Mouse (Mus musculus) neural tube, embryonic 15.5 days (tissue): Measurements from ENCODE around the gene Tacr2. TPM values are rescaled to one million over a fixed set of nuclear protein-coding genes. Genes with fewer than 3 reads are reported as not detected.

Source experiments
- ATAC-seq: fragments of 200-750 bp; cut with Nextera tagmentation; 2 replicates; pipeline ENCODE4 v1.8.0; 2017; ENCODE audit warnings: mild to moderate bottlenecking, moderate TSS enrichment, moderate library complexity; ENCODE audit not compliant: low FRiP score
- H3K27ac ChIP-seq: fragments of 300-500 bp; sonication (generic); replicated peaks from 2 replicates; pipeline ENCODE4 v1.5.1; 2015; ENCODE audit warnings: mild to moderate bottlenecking, inconsistent platforms
- H3K27me3 ChIP-seq: fragments of 300-500 bp; sonication (generic); replicated peaks from 2 replicates; pipeline ENCODE4 v1.6.1; 2015; ENCODE audit warnings: inconsistent platforms
- H3K36me3 ChIP-seq: fragments of 300-500 bp; sonication (generic); 2 replicates; pipeline ENCODE4 v1.6.1; 2015; ENCODE audit warnings: inconsistent platforms
- H3K4me1 ChIP-seq: fragments of 300-500 bp; sonication (generic); 2 replicates; pipeline ENCODE4 v1.6.1; 2015; ENCODE audit warnings: inconsistent platforms
- H3K4me2 ChIP-seq: fragments of 300-500 bp; sonication (generic); 2 replicates; pipeline ENCODE4 v1.6.1; 2015; ENCODE audit warnings: inconsistent platforms, mild to moderate bottlenecking, moderate library complexity
- H3K4me3 ChIP-seq: fragments of 300-500 bp; sonication (generic); replicated peaks from 2 replicates; pipeline ENCODE4 v1.5.1; 2015; ENCODE audit warnings: mild to moderate bottlenecking, inconsistent platforms
- H3K9ac ChIP-seq: fragments of 300-500 bp; sonication (generic); replicated peaks from 2 replicates; pipeline ENCODE4 v1.6.1; 2015; ENCODE audit warnings: mild to moderate bottlenecking, inconsistent platforms
- H3K9me3 ChIP-seq: fragments of 300-500 bp; sonication (generic); replicated peaks from 2 replicates; pipeline ENCODE4 v1.6.1; 2016; ENCODE audit warnings: inconsistent platforms
- WGBS: fragments of 180-500 bp; shearing (Covaris S2); methylation state at CpG from one replicate; pipeline ENCODE4 v1.1.7; 2015; ENCODE audit warnings: mixed read lengths; 5-methylcytosine and 5-hydroxymethylcytosine counted together
- polyA plus RNA-seq: library from polyadenylated mRNA; unstranded; fragments of >200 nt; fragmentation: Nextera tagmentation; extraction: Ambion mirVana; gene quantifications from 2 replicates; pipeline ENCODE4 v1.2.1, GENCODE M21; 2015

Tacr2 gene
- polyA plus RNA-seq, 1 experiment from 2014 or later = 0.13 TPM

GRCm38 (mm10) chr10:62277499-62278293 is 25.5 kb downstream of the Tacr2 start:
- no peaks in the 10 kb centered on the region for H3K9me3 ChIP-seq
- H3K4me2 ChIP-seq = no peak overlapping the region

GRCm38 (mm10) chr10:62279066-62279465 is 26.8 kb downstream of the Tacr2 start:
- 56% methylated on average over 3 of the region's 3 CpGs for WGBS
- Histone ChIP-seq H3K36me3 (peaks cover 80% of the 10 kb centered on the region), H3K4me2 (no peak overlapping the region)

More at GRCm38 (mm10) chr10:62277499-62278293, 25.5 kb downstream of the Tacr2 start:
- Histone ChIP-seq H3K4me3 (no peak overlapping the region), H3K27me3 (no peaks in the 10 kb centered on the region), H3K36me3 (peaks cover 80% of the 10 kb centered on the region), H3K27ac (no peak overlapping the region), H3K4me1 (no peaks in the 10 kb centered on the region), H3K9ac (no peak overlapping the region)
- 94% methylated on average over 18 of the region's 19 CpGs for WGBS
- ATAC-seq = no peak

GRCm38 (mm10) chr10:62279671-62280070 is 27.4 kb downstream of the Tacr2 start:
- no peak for ATAC-seq
- Histone ChIP-seq H3K4me3 (no peak overlapping the region), H3K9me3 (no peaks in the 10 kb centered on the region), H3K9ac (no peak overlapping the region), H3K4me1 (no peaks in the 10 kb centered on the region), H3K27ac (no peak overlapping the region), H3K27me3 (no peaks in the 10 kb centered on the region), H3K4me2 (no peak overlapping the region), H3K36me3 (peaks cover 81% of the 10 kb centered on the region)
- WGBS = 90% methylated on average over 4 of the region's 4 CpGs

More at GRCm38 (mm10) chr10:62279066-62279465, 26.8 kb downstream of the Tacr2 start:
- Histone ChIP-seq H3K27me3 (no peaks in the 10 kb centered on the region), H3K9me3 (no peaks in the 10 kb centered on the region), H3K4me1 (no peaks in the 10 kb centered on the region), H3K4me3 (no peak overlapping the region), H3K9ac (no peak overlapping the region), H3K27ac (no peak overlapping the region)
- no peak for ATAC-seq

GRCm38 (mm10) chr10:62282782-62283181 is 30.5 kb downstream of the Tacr2 start:
- Histone ChIP-seq H3K27ac (no peak overlapping the region), H3K36me3 (peaks cover 87% of the 10 kb centered on the region), H3K9ac (no peak overlapping the region), H3K27me3 (no peaks in the 10 kb centered on the region), H3K4me3 (no peak overlapping the region), H3K4me2 (no peak overlapping the region), H3K9me3 (no peaks in the 10 kb centered on the region), H3K4me1 (no peaks in the 10 kb centered on the region)
- no peak for ATAC-seq
- WGBS = 60% methylated on average over 9 of the region's 9 CpGs

- Histone ChIP-seq H3K4me1 (no peaks in the 10 kb centered on the region), H3K9me3 (no peaks in the 10 kb centered on the region), H3K27ac (no peak overlapping the region), H3K27me3 (no peaks in the 10 kb centered on the region), H3K9ac (no peak overlapping the region), H3K4me3 (no peak overlapping the region), H3K36me3 (peaks cover 87% of the 10 kb centered on the region), H3K4me2 (no peak overlapping the region)
- ATAC-seq = no peak
- WGBS = 89% methylated on average over 4 of the region's 4 CpGs
Measured at GRCm38 (mm10) chr10:62283206-62283792, 31.1 kb downstream of the Tacr2 start.

- no peak overlapping the region for H3K4me3 ChIP-seq
- no peaks in the 10 kb centered on the region for H3K27me3 ChIP-seq
- no peak overlapping the region for H3K27ac ChIP-seq
- H3K36me3 ChIP-seq = peaks cover 83% of the 10 kb centered on the region
- H3K4me1 ChIP-seq = no peaks in the 10 kb centered on the region
- no peak overlapping the region for H3K4me2 ChIP-seq
- H3K9ac ChIP-seq = no peak overlapping the region
- no peaks in the 10 kb centered on the region for H3K9me3 ChIP-seq
- 80% methylated on average over 6 of the region's 6 CpGs for WGBS
- no peak for ATAC-seq
Measured at GRCm38 (mm10) chr10:62287460-62288124, 35.4 kb downstream of the Tacr2 start.

- 82% methylated on average over 4 of the region's 4 CpGs for WGBS
- H3K4me1 ChIP-seq = peaks cover 4% of the 10 kb centered on the region; the same call in 1 of the 2 replicates
- H3K9me3 ChIP-seq = no peaks in the 10 kb centered on the region
- H3K4me2 ChIP-seq = no peak overlapping the region
- ATAC-seq = no peak
- H3K27me3 ChIP-seq = no peaks in the 10 kb centered on the region
- H3K9ac ChIP-seq = no peak overlapping the region
- H3K36me3 ChIP-seq = peaks cover 86% of the 10 kb centered on the region
- H3K4me3 ChIP-seq = no peak overlapping the region
- no peak overlapping the region for H3K27ac ChIP-seq
Measured at GRCm38 (mm10) chr10:62294112-62294511, 41.9 kb downstream of the Tacr2 start.

GRCm38 (mm10) chr10:62296086-62296872 is 44.0 kb downstream of the Tacr2 start:
- H3K27me3 ChIP-seq = no peaks in the 10 kb centered on the region
- H3K4me3 ChIP-seq = no peak overlapping the region
- 0 out of 2 replicates have a peak overlapping the region, but pooled peaks have one; percentile 3 for H3K4me2 ChIP-seq
- ATAC-seq = 0 out of 2 replicates have a peak, but pooled peaks have one; percentile 12
- no peak overlapping the region for H3K9ac ChIP-seq
- no peaks in the 10 kb centered on the region for H3K9me3 ChIP-seq
- H3K4me1 ChIP-seq = peaks cover 4% of the 10 kb centered on the region; the same call in 1 of the 2 replicates
- WGBS = 52% methylated on average over 22 of the region's 26 CpGs
- H3K36me3 ChIP-seq = peaks cover 78% of the 10 kb centered on the region
- no peak overlapping the region for H3K27ac ChIP-seq

GRCm38 (mm10) chr10:62300006-62300827 is 48.0 kb downstream of the Tacr2 start:
- ATAC-seq = no peak

GRCm38 (mm10) chr10:62305090-62305489 is 52.9 kb downstream of the Tacr2 start:
- Histone ChIP-seq H3K27ac (no peak overlapping the region), H3K36me3 (peaks cover 33% of the 10 kb centered on the region), H3K4me3 (no peak overlapping the region), H3K4me2 (no peak overlapping the region), H3K27me3 (no peaks in the 10 kb centered on the region), H3K9ac (no peak overlapping the region), H3K4me1 (no peaks in the 10 kb centered on the region), H3K9me3 (no peaks in the 10 kb centered on the region)
- WGBS = 86% methylated on average over 6 of the region's 6 CpGs
- ATAC-seq = no peak

More at GRCm38 (mm10) chr10:62300006-62300827, 48.0 kb downstream of the Tacr2 start:
- Histone ChIP-seq H3K9ac (no peak overlapping the region), H3K27ac (no peak overlapping the region), H3K4me3 (no peak overlapping the region), H3K4me1 (peaks cover 4% of the 10 kb centered on the region; the same call in 1 of the 2 replicates), H3K9me3 (no peaks in the 10 kb centered on the region), H3K36me3 (peaks cover 59% of the 10 kb centered on the region), H3K4me2 (no peak overlapping the region), H3K27me3 (no peaks in the 10 kb centered on the region)
- 83% methylated on average over 23 of the region's 23 CpGs for WGBS
